Comparison of ENCODE assay signal across 10 mouse cellular contexts in genomic region chr11:20616103-20616502, GRCm38 (mm10).
DNase-seq lines count a peak whose midpoint lies in the region; ATAC-seq and TF ChIP-seq lines count a peak whose summit lies in the region.
"Had no signal": no experiment of that assay in that cellular context is flagged by ENCODE, and none has a peak within 500 bp of the region (broad histone marks: within the 10 kb centered on the region; RNA-seq: fewer than 3 reads in every experiment).

No protein-coding gene starts in this region.

- DNase-seq in forebrain, embryonic 11.5 days (ENCODE audit: low spot score) = no peak
- peak; percentile 20 to 28 for DNase-seq in lung, adult 18-20 months
- DNase-seq in lung, adult 2 months = no peak
- no peak for DNase-seq in limb, embryonic 11.5 days (ENCODE audit: low spot score)
- DNase-seq in thymus, adult 2 months = peak; percentile 60
- DNase-seq in gastrocnemius, adult 8-10 months (ENCODE audit: low spot score in 2 of 2) = no peak

- no peak for TF ChIP-seq CTCF in lung, adult 2 months (IDR thresholded peaks at IDR 0.05; ENCODE audit: insufficient read depth, low read length)
- TF ChIP-seq CTCF in thymus, adult 2 months (IDR thresholded peaks at IDR 0.05; ENCODE audit: borderline replicate concordance, control insufficient read depth, extremely low read depth, insufficient read depth, low read length, poor library complexity) = no peak

- H3K4me3 ChIP-seq in forebrain, embryonic 11.5 days (ENCODE audit: low read depth, low read length) = no peak overlapping the region
- H3K4me3 ChIP-seq in forebrain, embryonic 16.5 days (replicated peaks; ENCODE audit: low read length) = no peak overlapping the region
- no peak overlapping the region for H3K4me3 ChIP-seq in lung, adult 2 months (replicated peaks; ENCODE audit: extremely low read depth, low read depth, low read length)
- no peak overlapping the region for H3K4me3 ChIP-seq in limb, embryonic 11.5 days (ENCODE audit: low read depth, low read length)
- no peak overlapping the region for H3K4me3 ChIP-seq in thymus, adult 2 months (ENCODE audit: control insufficient read depth, insufficient read depth, low read length)
- H3K4me3 ChIP-seq in forebrain, embryonic 13.5 days = no peak overlapping the region
- H3K4me3 ChIP-seq: neural tube, embryonic 15.5 days had no signal

- WGBS in forebrain, embryonic 11.5 days = 65% methylated on average over 3 of the region's 3 CpGs
- WGBS in forebrain, embryonic 16.5 days = 58% methylated on average over 3 of the region's 3 CpGs
- WGBS in lung, adult 2 months = 18% methylated on average over 3 of the region's 3 CpGs
- 70% methylated on average over 3 of the region's 3 CpGs for WGBS in limb, embryonic 11.5 days
- 27% methylated on average over 3 of the region's 3 CpGs for WGBS in thymus, adult 2 months
- WGBS in forebrain, embryonic 13.5 days = 66% methylated on average over 3 of the region's 3 CpGs

- H3K9me3 ChIP-seq in forebrain, embryonic 11.5 days (ENCODE audit: control insufficient read depth, low read length) = no peaks in the 10 kb centered on the region
- no peaks in the 10 kb centered on the region for H3K9me3 ChIP-seq in forebrain, embryonic 16.5 days (ENCODE audit: control insufficient read depth, low read length)
- H3K9me3 ChIP-seq in limb, embryonic 11.5 days (ENCODE audit: control insufficient read depth, low read length) = no peaks in the 10 kb centered on the region
- no peaks in the 10 kb centered on the region for H3K9me3 ChIP-seq in forebrain, embryonic 13.5 days (replicated peaks)
- H3K9me3 ChIP-seq: neural tube, embryonic 15.5 days had no signal

- no peak for TF ChIP-seq POLR2A in lung, adult 2 months (IDR thresholded peaks at IDR 0.05; ENCODE audit: borderline replicate concordance, extremely low read depth, low read depth, low read length)
- TF ChIP-seq POLR2A in thymus, adult 2 months (IDR thresholded peaks at IDR 0.05; ENCODE audit: control insufficient read depth, extremely low read depth, insufficient read depth, low read length, poor library complexity) = no peak

- H3K9ac ChIP-seq in forebrain, embryonic 11.5 days (ENCODE audit: low read length) = 0 out of 2 replicates have a peak overlapping the region, but pooled peaks have one; percentile 1
- H3K9ac ChIP-seq in forebrain, embryonic 16.5 days (replicated peaks; ENCODE audit: low read depth, low read length) = no peak overlapping the region
- H3K9ac ChIP-seq in limb, embryonic 11.5 days (ENCODE audit: low read length) = no peak overlapping the region
- H3K9ac ChIP-seq in forebrain, embryonic 13.5 days = no peak overlapping the region
- H3K9ac ChIP-seq: liver, embryonic 14.5 days; neural tube, embryonic 15.5 days had no signal

- no peaks in the 10 kb centered on the region for H3K4me1 ChIP-seq in forebrain, embryonic 11.5 days (replicated peaks; ENCODE audit: control insufficient read depth, insufficient read depth, low read length)
- H3K4me1 ChIP-seq in forebrain, embryonic 16.5 days (replicated peaks; ENCODE audit: control insufficient read depth, insufficient read depth, low read length) = no peaks in the 10 kb centered on the region
- peaks cover 4% of the 10 kb centered on the region; the same call in 1 of the 2 replicates for H3K4me1 ChIP-seq in lung, adult 2 months (ENCODE audit: control insufficient read depth, insufficient read depth, low read length)
- peaks cover 3% of the 10 kb centered on the region; the same call in 1 of the 2 replicates for H3K4me1 ChIP-seq in limb, embryonic 11.5 days (ENCODE audit: control insufficient read depth, insufficient read depth, low read length)
- peaks cover 18% of the 10 kb centered on the region for H3K4me1 ChIP-seq in thymus, adult 2 months (replicated peaks; ENCODE audit: control insufficient read depth, insufficient read depth, low read length)
- H3K4me1 ChIP-seq in forebrain, embryonic 13.5 days = 0 out of 2 replicates have a peak, but pooled peaks cover 4% of the 10 kb centered on the region
- H3K4me1 ChIP-seq: neural tube, embryonic 15.5 days had no signal

- no peak for ATAC-seq in forebrain, embryonic 11.5 days (replicated peaks; ENCODE audit: low FRiP score)
- no peak for ATAC-seq in forebrain, embryonic 16.5 days
- ATAC-seq in limb, embryonic 11.5 days (ENCODE audit: insufficient number of reproducible peaks, low FRiP score, low TSS enrichment, low read depth) = no peak
- ATAC-seq in forebrain, embryonic 13.5 days = no peak

- H3K27ac ChIP-seq in forebrain, embryonic 11.5 days (ENCODE audit: low read depth, low read length) = no peak overlapping the region
- no peak overlapping the region for H3K27ac ChIP-seq in forebrain, embryonic 16.5 days (ENCODE audit: low read length)
- peak overlapping the region; percentile 60 for H3K27ac ChIP-seq in limb, embryonic 11.5 days (replicated peaks; ENCODE audit: low read depth, low read length)
- peak overlapping the region; percentile 97 for H3K27ac ChIP-seq in thymus, adult 2 months (ENCODE audit: control insufficient read depth, insufficient read depth, low read length)
- H3K27ac ChIP-seq in forebrain, embryonic 13.5 days = no peak overlapping the region
- H3K27ac ChIP-seq: liver, embryonic 14.5 days had no signal

- H3K4me2 ChIP-seq in forebrain, embryonic 11.5 days (ENCODE audit: low read depth, low read length, severe bottlenecking) = no peak overlapping the region
- H3K4me2 ChIP-seq in forebrain, embryonic 16.5 days (ENCODE audit: low read length) = no peak overlapping the region
- H3K4me2 ChIP-seq in limb, embryonic 11.5 days (ENCODE audit: low read depth, severe bottlenecking) = no peak overlapping the region
- H3K4me2 ChIP-seq in forebrain, embryonic 13.5 days = no peak overlapping the region
- H3K4me2 ChIP-seq: neural tube, embryonic 15.5 days had no signal

- H3K36me3 ChIP-seq in forebrain, embryonic 11.5 days (ENCODE audit: control insufficient read depth, insufficient read depth, low read length) = no peaks in the 10 kb centered on the region
- H3K36me3 ChIP-seq in forebrain, embryonic 16.5 days (ENCODE audit: control insufficient read depth, insufficient read depth) = no peaks in the 10 kb centered on the region
- no peaks in the 10 kb centered on the region for H3K36me3 ChIP-seq in limb, embryonic 11.5 days (ENCODE audit: control insufficient read depth, insufficient read depth, low read length)
- H3K36me3 ChIP-seq in thymus, adult 2 months (ENCODE audit: control insufficient read depth, insufficient read depth, low read length) = no peaks in the 10 kb centered on the region
- H3K36me3 ChIP-seq in forebrain, embryonic 13.5 days (ENCODE audit: poor library complexity, severe bottlenecking) = no peaks in the 10 kb centered on the region
- H3K36me3 ChIP-seq: neural tube, embryonic 15.5 days had no signal

- no peaks in the 10 kb centered on the region for H3K27me3 ChIP-seq in forebrain, embryonic 11.5 days (ENCODE audit: control insufficient read depth, insufficient read depth, low read length)
- H3K27me3 ChIP-seq in forebrain, embryonic 16.5 days (replicated peaks; ENCODE audit: control insufficient read depth, insufficient read depth, low read length) = no peaks in the 10 kb centered on the region
- no peaks in the 10 kb centered on the region for H3K27me3 ChIP-seq in limb, embryonic 11.5 days (ENCODE audit: control insufficient read depth, insufficient read depth, low read length)
- no peaks in the 10 kb centered on the region for H3K27me3 ChIP-seq in thymus, adult 2 months (ENCODE audit: control insufficient read depth, insufficient read depth, low read length)
- no peaks in the 10 kb centered on the region for H3K27me3 ChIP-seq in forebrain, embryonic 13.5 days
- H3K27me3 ChIP-seq: neural tube, embryonic 15.5 days had no signal

Comparison
In these comparisons a context has a peak if more than half of its experiments do, and no peak if none do; other contexts are left out.
1. DNase-seq: peak in lung, adult 18-20 months (2 of 2) and thymus, adult 2 months (single experiment); none in forebrain, embryonic 11.5 days (single experiment), lung, adult 2 months (single experiment), limb, embryonic 11.5 days (single experiment) and gastrocnemius, adult 8-10 months (0 of 2).
2. H3K27ac ChIP-seq: peak in limb, embryonic 11.5 days (single experiment) and thymus, adult 2 months (single experiment); none in forebrain, embryonic 11.5 days (single experiment), forebrain, embryonic 16.5 days (single experiment) and forebrain, embryonic 13.5 days (single experiment).